Mouse (Mus musculus) mesoderm, embryonic 11.5 days (tissue): ENCODE results near the gene Smc4.
A peak's percentile ranks its signal among the peaks of the same experiment; 100 is the strongest.
"Not testable (repeated sequence)": the region's sequence is repeated elsewhere in the genome, so short reads cannot be mapped to it uniquely, and the experiment has no call there.

Experiments used
- DNase-seq: peaks from one replicate; pipeline ENCODE4 v3.0.0-alpha.2; 2012; ENCODE audit warnings: low read depth, low spot score

Gene Smc4

GRCm38 (mm10) chr3:69017181-69017580 is 12.6 kb downstream of the Smc4 start:
- no peak for DNase-seq

GRCm38 (mm10) chr3:69018635-69019034 is 14.1 kb downstream of the Smc4 start:
- DNase-seq = not testable (repeated sequence)

DNA sequence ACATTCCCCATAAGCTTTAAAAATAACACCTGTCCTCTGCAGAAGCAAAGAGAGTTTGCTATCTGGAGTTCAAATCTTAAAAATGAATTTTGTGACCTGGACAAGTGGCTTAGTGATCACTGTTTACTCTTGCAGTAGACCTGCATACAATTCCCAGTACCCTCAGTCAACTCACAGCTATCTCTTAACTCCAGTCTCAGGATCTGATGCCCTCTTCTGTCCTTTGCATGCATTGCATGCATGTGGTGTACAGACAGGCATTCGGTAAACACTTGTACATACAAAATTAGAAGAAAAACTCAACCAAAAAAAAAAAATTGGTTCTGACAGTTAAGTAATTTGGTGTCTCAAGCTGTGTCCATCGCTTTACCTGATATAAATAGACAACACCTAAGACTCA is 15.7 kb downstream of the Smc4 start:
- DNase-seq = peak; percentile 22

DNA sequence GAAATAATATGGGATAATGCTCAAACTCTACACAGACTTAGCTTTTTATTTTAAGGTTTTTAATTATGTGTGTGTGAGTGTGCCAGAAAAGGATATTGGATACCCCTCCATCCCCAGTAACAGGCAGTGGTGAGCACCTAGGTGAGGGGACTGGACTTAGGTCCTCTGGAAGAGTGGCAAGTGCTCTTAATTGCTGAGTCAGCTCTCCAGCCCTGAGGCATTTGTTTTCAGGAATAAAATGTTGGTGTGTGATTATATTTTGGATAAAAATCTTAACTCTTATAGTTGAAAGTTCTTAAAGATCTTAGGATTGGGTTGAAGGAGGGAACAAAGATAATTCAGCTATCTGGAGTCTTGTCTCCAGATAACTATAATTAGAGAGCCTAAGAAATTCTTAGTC is 16.2 kb downstream of the Smc4 start:
- DNase-seq = no peak

- DNase-seq = no peak
These were observed 21.7 kb downstream of the Smc4 start for GRCm38 (mm10) chr3:69026133-69026783.

DNA sequence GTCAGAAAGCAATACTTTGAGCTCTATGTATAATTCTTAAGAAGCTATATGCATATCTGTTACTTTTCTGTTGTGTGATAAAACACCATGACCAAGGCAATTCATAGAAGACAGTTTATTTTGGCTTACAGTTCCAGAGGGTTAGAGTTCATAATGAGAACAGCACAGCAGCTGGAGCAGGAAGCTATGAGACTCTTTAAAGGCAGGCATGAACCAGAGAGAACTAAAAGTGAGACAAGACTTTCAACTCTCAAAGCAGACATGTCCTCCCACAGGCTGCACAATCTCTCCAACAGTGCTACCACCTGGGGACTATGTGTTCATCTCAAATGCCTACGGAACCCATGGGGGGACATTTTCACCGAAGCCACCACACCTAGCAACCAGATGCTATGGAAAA is 35.6 kb downstream of the Smc4 start:
- no peak for DNase-seq

DNA sequence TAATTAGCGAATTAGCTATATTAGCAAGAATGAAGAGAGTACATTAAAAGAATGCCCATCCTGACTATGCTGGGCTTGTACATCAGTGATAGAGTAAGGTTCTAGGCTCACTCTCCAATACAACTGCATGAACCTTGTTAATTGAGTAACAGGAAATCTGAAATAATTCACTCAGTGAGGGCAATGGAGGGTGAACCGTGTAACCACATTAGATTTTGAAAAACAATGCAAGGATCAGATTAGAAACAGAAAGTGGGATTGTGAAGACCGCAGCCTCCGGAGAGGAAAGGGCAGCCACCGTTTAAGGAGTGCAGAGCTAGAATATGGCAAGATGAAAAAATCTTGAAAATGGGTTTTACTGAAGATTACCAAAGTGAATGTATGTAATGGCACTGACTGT is 36.8 kb downstream of the Smc4 start:
- DNase-seq = no peak

GRCm38 (mm10) chr3:69044167-69044591 is 39.6 kb downstream of the Smc4 start:
- peak; percentile 67 for DNase-seq

GRCm38 (mm10) chr3:69044645-69045399 is 40.3 kb downstream of the Smc4 start, which contains the start of gene Trim59:
Gene Trim59 (minus strand): TSS chr3:69044755.
- peak; percentile 98 for DNase-seq

GRCm38 (mm10) chr3:69045400-69045703 is 40.8 kb downstream of the Smc4 start:
- DNase-seq = no peak

GRCm38 (mm10) chr3:69045750-69046149 is 41.2 kb downstream of the Smc4 start:
- no peak for DNase-seq

- DNase-seq = no peak
These were observed 42.0 kb downstream of the Smc4 start for GRCm38 (mm10) chr3:69046509-69046908.

- DNase-seq = no peak
These were observed 43.1 kb downstream of the Smc4 start for GRCm38 (mm10) chr3:69047684-69048083.

DNA sequence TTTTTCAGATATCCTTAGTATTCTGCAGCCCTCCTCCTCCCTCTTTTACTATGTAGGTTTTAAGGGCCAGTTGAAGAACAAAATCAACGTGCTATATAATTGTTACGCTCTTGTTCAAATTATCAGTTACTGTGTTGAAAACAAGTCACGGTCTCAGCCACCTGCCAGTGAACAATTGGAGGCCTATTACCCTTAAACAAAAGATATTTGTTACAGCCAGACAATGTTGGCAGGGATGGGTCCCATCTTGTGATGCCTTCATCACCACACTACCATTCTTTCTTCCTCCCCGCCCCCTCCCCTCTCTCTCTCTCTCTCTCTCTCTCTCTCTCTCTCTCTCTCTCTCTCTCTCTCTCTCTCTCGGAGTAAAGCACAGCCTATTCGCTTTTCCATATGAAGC is 44.5 kb downstream of the Smc4 start:
- DNase-seq = no peak

DNA sequence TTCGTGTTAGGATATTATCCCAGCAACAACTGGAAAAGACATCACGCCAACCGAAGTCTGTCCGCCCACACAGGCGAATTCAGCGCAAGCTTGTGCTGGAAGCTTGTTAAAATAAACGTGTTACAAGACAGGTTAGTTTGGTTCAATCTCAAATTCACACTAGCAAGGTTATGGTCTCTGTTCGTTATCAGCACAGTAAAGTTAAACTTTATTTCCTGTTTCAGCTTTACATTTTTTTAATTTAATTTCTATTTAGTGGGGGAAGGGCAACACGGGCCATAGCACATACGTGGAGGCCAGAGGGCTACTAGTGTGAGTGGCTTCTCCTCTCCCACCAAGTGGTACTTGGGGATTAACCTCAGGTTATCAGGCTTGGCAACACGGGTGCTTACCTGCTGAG is 47.4 kb downstream of the Smc4 start:
- DNase-seq = no peak

- no peak for DNase-seq
These were observed 50.4 kb downstream of the Smc4 start for GRCm38 (mm10) chr3:69054760-69055432.

GRCm38 (mm10) chr3:69055871-69056270 is 51.3 kb downstream of the Smc4 start:
- DNase-seq = no peak

GRCm38 (mm10) chr3:69060672-69061071 is 56.1 kb downstream of the Smc4 start:
- DNase-seq = no peak

DNA sequence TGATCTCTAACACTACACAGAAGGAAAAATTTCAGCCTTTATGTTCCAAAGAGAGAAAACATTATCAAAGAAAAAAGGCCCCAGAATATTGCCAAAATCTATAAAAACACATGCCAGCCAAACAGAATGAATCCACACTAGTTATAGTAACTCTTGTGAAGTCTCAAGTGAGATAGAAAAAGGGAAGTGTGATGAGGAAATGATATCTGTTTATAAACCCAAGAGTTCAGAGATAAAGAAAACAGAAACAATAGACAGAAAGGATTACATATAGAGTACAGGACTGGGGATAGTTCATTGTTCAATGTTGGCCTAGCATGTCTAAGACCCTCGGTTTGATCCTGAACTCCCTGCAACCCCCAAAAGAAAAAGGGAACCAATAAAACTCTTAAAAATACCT is 58.2 kb downstream of the Smc4 start:
- no peak for DNase-seq

DNA sequence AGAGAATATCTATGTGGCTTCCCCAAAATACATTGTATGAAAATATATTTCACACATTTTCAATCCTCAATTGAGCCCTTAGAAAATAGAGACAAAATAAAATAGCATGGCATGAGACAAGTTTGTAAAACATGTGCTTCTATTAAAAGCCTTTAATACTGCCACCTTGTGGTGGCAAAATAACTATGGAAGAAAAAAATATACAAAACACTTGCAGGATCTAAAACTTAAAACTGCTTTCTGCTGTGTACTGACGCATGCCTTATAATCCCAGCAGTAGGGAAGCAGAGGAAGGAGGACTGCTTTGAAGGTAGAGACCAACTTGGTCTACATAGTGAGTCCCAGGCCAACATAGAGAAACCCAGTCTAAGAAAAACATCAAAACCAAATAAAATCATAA is 59.5 kb downstream of the Smc4 start:
- peak; percentile 24 for DNase-seq
